Mouse (Mus musculus) intestine, postnatal 0 days (tissue): ENCODE results near the gene Cdk2ap2. TPM values are rescaled to one million over a fixed set of nuclear protein-coding genes. Genes with fewer than 3 reads are reported as not detected.
A peak's percentile ranks its signal among the peaks of the same experiment; 100 is the strongest.

Experiments used
- ATAC-seq: fragments of 200-750 bp; cut with Nextera tagmentation; 2 replicates; pipeline ENCODE4 v1.8.0; 2017; ENCODE audit warnings: mild to moderate bottlenecking, moderate TSS enrichment, moderate library complexity
- H3K27ac ChIP-seq: fragments of 300-500 bp; sonication (generic); 2 replicates; pipeline ENCODE4 v1.5.1; 2014; ENCODE audit warnings: mild to moderate bottlenecking, low read depth, low read length, moderate library complexity
- H3K27me3 ChIP-seq: fragments of 300-500 bp; sonication (generic); replicated peaks from 2 replicates; pipeline ENCODE4 v1.6.1; 2014; ENCODE audit warnings: low read length, mixed read lengths; ENCODE audit not compliant: control insufficient read depth, insufficient read depth
- H3K36me3 ChIP-seq: fragments of 300-500 bp; sonication (generic); 2 replicates; pipeline ENCODE4 v1.6.1; 2014; ENCODE audit warnings: mild to moderate bottlenecking, moderate library complexity; ENCODE audit not compliant: control insufficient read depth, insufficient read depth
- H3K4me1 ChIP-seq: fragments of 300-500 bp; sonication (generic); replicated peaks from 2 replicates; pipeline ENCODE4 v1.6.1; 2014; ENCODE audit warnings: antibody characterized with exemption, low read length, mixed read lengths; ENCODE audit not compliant: control insufficient read depth, insufficient read depth
- H3K4me2 ChIP-seq: fragments of 300-500 bp; sonication (generic); replicated peaks from 2 replicates; pipeline ENCODE4 v1.6.1; 2014; ENCODE audit warnings: low read depth, mild to moderate bottlenecking, moderate library complexity
- H3K4me3 ChIP-seq: fragments of 300-500 bp; sonication (generic); 2 replicates; pipeline ENCODE4 v1.5.1; 2014; ENCODE audit warnings: low read depth, low read length
- H3K9ac ChIP-seq: fragments of 300-500 bp; sonication (generic); 2 replicates; pipeline ENCODE4 v1.6.1; 2014; ENCODE audit warnings: mild to moderate bottlenecking, low read depth, low read length
- H3K9me3 ChIP-seq: fragments of 300-500 bp; sonication (generic); 2 replicates; pipeline ENCODE4 v1.6.1; 2016; ENCODE audit warnings: mixed run types; ENCODE audit not compliant: control insufficient read depth
- CTCF ChIP-seq: sonication (generic); IDR thresholded peaks from 2 replicates; pipeline ENCODE4 v1.5.1; 2016; ENCODE audit warnings: low read depth, mild to moderate bottlenecking, control low read depth, antibody characterized with exemption, moderate library complexity
- WGBS: fragments of 180-500 bp; shearing (Covaris S2); extraction: QIAGEN DNeasy Blood & Tissue Kit; methylation state at CpG from one replicate; pipeline ENCODE4 v1.1.7; 2014; 5-methylcytosine and 5-hydroxymethylcytosine counted together
- polyA plus RNA-seq: library from polyadenylated mRNA; unstranded; fragments of >200 nt; fragmentation: Nextera tagmentation; extraction: Ambion mirVana; gene quantifications from 2 replicates; pipeline ENCODE4 v1.2.1, GENCODE M21; 2015

Cdk2ap2 gene
- polyA plus RNA-seq, 1 experiment from 2014 or later: 108 TPM

DNA sequence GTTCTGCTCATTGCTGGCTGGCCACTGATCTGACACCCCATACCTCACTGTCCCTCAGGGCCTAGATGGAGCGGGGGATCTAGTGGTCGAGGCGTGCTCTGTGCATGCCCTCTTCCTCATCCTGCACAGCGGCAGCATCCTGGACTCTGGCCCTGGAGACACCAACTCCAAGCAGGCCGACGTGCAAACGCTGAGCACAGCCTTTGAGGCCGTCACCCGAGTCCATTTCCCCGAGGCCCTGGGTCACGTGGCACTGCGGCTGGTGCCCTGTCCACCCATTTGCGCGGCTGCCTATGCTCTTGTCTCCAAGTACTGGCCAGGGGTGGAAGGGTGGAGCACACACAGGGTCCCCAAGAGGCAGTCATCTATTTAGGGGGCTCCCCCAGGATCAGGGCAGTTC lies 9.7 kb downstream of the Cdk2ap2 start:
- TF ChIP-seq CTCF: no peak
- no peaks in the 10 kb centered on the region for H3K4me1 ChIP-seq
- no peaks in the 10 kb centered on the region for H3K9me3 ChIP-seq
- H3K9ac ChIP-seq: no peak overlapping the region
- H3K27me3 ChIP-seq: no peaks in the 10 kb centered on the region
- no peak overlapping the region for H3K4me2 ChIP-seq
- peaks cover 35% of the 10 kb centered on the region for H3K36me3 ChIP-seq
- H3K27ac ChIP-seq: no peak overlapping the region
- ATAC-seq: no peak
- no peak overlapping the region for H3K4me3 ChIP-seq
- 87% methylated on average over 14 of the region's 14 CpGs for WGBS

GRCm38 (mm10) chr19:4108535-4108934 lies 11.6 kb downstream of the Cdk2ap2 start:
- 90% methylated on average over 9 of the region's 9 CpGs for WGBS
- H3K9me3 ChIP-seq: no peaks in the 10 kb centered on the region
- H3K4me3 ChIP-seq: no peak overlapping the region
- no peak overlapping the region for H3K4me2 ChIP-seq
- H3K27ac ChIP-seq: no peak overlapping the region
- no peak for ATAC-seq
- peaks cover 46% of the 10 kb centered on the region for H3K36me3 ChIP-seq
- no peak for TF ChIP-seq CTCF
- H3K27me3 ChIP-seq: no peaks in the 10 kb centered on the region
- H3K4me1 ChIP-seq: peaks cover 5% of the 10 kb centered on the region
- H3K9ac ChIP-seq: no peak overlapping the region

DNA sequence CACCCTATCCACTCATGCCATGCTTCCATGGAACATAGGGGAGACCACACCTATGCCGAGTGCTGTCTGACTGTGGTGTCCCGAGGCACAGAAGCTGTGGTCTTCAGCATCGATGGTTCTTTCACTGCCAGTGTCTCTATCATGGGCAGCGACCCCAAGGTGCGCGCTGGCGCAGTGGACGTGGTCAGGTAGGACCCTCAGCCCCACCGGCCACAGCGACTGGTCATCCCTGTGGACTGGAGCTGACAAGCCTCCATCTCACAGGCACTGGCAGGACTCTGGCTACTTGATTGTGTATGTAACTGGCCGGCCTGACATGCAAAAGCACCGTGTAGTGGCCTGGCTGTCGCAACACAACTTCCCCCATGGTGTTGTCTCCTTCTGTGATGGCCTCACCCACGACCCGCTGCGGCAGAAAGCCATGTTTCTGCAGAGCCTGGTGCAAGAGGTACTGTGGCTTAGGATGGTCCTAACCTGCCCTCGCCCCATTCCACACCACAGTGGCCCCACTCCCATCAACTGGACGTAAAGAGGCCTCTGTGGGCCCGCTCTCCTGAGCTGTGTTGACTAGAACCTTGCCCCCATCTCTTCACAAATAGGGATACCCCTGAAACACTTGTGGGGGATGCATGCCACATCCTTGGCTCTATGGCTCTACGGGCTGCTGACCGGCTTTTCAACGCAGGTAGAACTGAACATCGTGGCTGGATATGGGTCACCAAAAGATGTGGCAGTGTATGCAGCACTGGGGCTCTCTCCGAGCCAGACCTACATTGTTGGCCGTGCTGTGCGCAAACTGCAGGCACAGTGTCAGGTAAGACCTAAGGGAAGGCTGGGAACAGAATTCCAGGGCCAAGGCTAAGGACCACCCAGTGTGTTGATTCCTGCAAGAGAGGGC lies 15.3 kb downstream of the Cdk2ap2 start:
- Histone ChIP-seq H3K9ac (no peak overlapping the region), H3K4me2 (no peak overlapping the region), H3K27ac (peak overlapping the region; percentile 97), H3K4me3 (no peak overlapping the region), H3K36me3 (peaks cover 59% of the 10 kb centered on the region), H3K9me3 (no peaks in the 10 kb centered on the region), H3K4me1 (peaks cover 5% of the 10 kb centered on the region), H3K27me3 (no peaks in the 10 kb centered on the region)
- WGBS: 95% methylated on average over 26 of the region's 26 CpGs
- TF ChIP-seq CTCF: no peak
- ATAC-seq: no peak

- WGBS: 30% methylated on average over 13 of the region's 13 CpGs
Observed at GRCm38 (mm10) chr19:4113186-4113805, 16.3 kb downstream of the Cdk2ap2 start.

DNA sequence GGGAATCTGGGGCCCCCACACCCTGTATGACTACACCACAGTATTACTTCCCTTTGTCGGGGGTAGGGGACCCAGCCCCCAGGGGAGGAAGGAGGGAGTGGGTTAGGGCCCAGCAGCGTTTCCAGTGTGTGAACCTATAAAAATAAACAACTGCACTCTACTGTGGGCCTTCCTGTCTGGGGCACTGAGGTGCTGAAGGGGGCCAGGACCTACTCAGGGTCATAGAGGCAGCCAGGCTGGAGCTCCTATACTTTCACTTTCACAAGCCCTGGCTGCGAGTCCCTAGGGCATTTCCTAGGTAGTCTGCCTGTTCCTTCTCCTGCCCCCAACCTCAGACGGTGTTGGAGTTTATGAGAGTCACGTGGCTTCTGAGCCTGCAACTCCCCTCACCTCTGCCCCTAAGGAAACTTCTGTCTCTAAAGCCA lies 16.8 kb downstream of the Cdk2ap2 start:
- Histone ChIP-seq H3K4me3 (no peak overlapping the region), H3K9ac (peak overlapping the region; percentile 35), H3K9me3 (no peaks in the 10 kb centered on the region), H3K36me3 (peaks cover 71% of the 10 kb centered on the region), H3K4me1 (peaks cover 5% of the 10 kb centered on the region), H3K27me3 (no peaks in the 10 kb centered on the region), H3K27ac (peak overlapping the region; percentile 97), H3K4me2 (peak overlapping the region; percentile 46)
- TF ChIP-seq CTCF: no peak
- 14% methylated on average over 5 of the region's 5 CpGs for WGBS
- ATAC-seq: peak; percentile 85

More at GRCm38 (mm10) chr19:4113186-4113805, 16.3 kb downstream of the Cdk2ap2 start:
- no peak for TF ChIP-seq CTCF
- Histone ChIP-seq H3K36me3 (peaks cover 68% of the 10 kb centered on the region), H3K4me3 (no peak overlapping the region), H3K4me2 (peak overlapping the region; percentile 46), H3K27me3 (no peaks in the 10 kb centered on the region), H3K9ac (peak overlapping the region; percentile 35), H3K27ac (peak overlapping the region; percentile 97), H3K4me1 (peaks cover 5% of the 10 kb centered on the region), H3K9me3 (no peaks in the 10 kb centered on the region)
- ATAC-seq: peak; percentile 71

GRCm38 (mm10) chr19:4114551-4114950 lies 17.6 kb downstream of the Cdk2ap2 start:
- Histone ChIP-seq H3K9ac (0 out of 2 replicates have a peak overlapping the region, but pooled peaks have one; percentile 11), H3K4me1 (peaks cover 5% of the 10 kb centered on the region), H3K27me3 (no peaks in the 10 kb centered on the region), H3K36me3 (peaks cover 73% of the 10 kb centered on the region), H3K4me2 (no peak overlapping the region), H3K9me3 (no peaks in the 10 kb centered on the region), H3K4me3 (no peak overlapping the region), H3K27ac (peak overlapping the region; percentile 97)
- WGBS: 59% methylated on average over 10 of the region's 10 CpGs
- no peak; the same call in 1 of the 2 replicates for ATAC-seq
- no peak for TF ChIP-seq CTCF
